Mouse (Mus musculus) C2C12 (cell line): Measurements from ENCODE around the gene Fbxl20. TPM values are rescaled to one million over a fixed set of nuclear protein-coding genes. Genes with fewer than 3 reads are reported as not detected.
A peak's percentile ranks its signal among the peaks of the same experiment; 100 is the strongest.

Experiments used
- H3K27me3 ChIP-seq: one replicate; pipeline ENCODE4 v1.6.1; 2011; ENCODE audit not compliant: control insufficient read depth, insufficient read depth, insufficient read length
- H3K36me3 ChIP-seq: one replicate; pipeline ENCODE4 v1.6.1; 2011; ENCODE audit not compliant: control insufficient read depth, insufficient read depth
- H3K4me3 ChIP-seq: one replicate; pipeline ENCODE4 v1.5.1; 2011; ENCODE audit warnings: mild to moderate bottlenecking, control low read depth; ENCODE audit not compliant: poor library complexity, insufficient read depth, severe bottlenecking
- H3K79me2 ChIP-seq: one replicate; pipeline ENCODE4 v1.6.1; 2011; ENCODE audit not compliant: control insufficient read depth, insufficient read depth
- H3K79me3 ChIP-seq: one replicate; pipeline ENCODE4 v1.6.1; 2011; ENCODE audit warnings: low read depth, control low read depth
- H3ac ChIP-seq: one replicate; pipeline ENCODE3; 2011; ENCODE audit warnings: low read depth; ENCODE audit not compliant: control insufficient read depth, insufficient read length
- CEBPB ChIP-seq: IDR thresholded peaks from one replicate; pipeline ENCODE4 v1.6.1; 2011; ENCODE audit warnings: low read depth, mild to moderate bottlenecking, control low read depth, moderate library complexity
- CTCF ChIP-seq: IDR thresholded peaks from one replicate; pipeline ENCODE4 v1.5.1; 2011; ENCODE audit not compliant: control insufficient read depth, insufficient read depth, insufficient read length
- FOSL1 ChIP-seq: IDR thresholded peaks from one replicate; pipeline ENCODE4 v1.8.0; 2011; ENCODE audit warnings: mild to moderate bottlenecking, low read length; ENCODE audit not compliant: poor library complexity, insufficient read depth, severe bottlenecking
- MAX ChIP-seq: IDR thresholded peaks from one replicate; pipeline ENCODE4 v1.6.1; 2011; ENCODE audit warnings: mild to moderate bottlenecking, control low read depth
- MYOD1 ChIP-seq: IDR thresholded peaks from one replicate; pipeline ENCODE4 v1.6.1; 2011; ENCODE audit warnings: low read depth; ENCODE audit not compliant: control insufficient read depth, insufficient read length
- MYOG ChIP-seq: IDR thresholded peaks from one replicate; pipeline ENCODE4 v1.6.1; 2011; ENCODE audit not compliant: control insufficient read depth, insufficient read length; ENCODE audit errors: extremely low read depth
- USF1 ChIP-seq: IDR thresholded peaks from one replicate; pipeline ENCODE4 v1.6.1; 2011; ENCODE audit warnings: low read depth, mild to moderate bottlenecking, control low read depth, moderate library complexity
- polyA plus RNA-seq: library from polyadenylated mRNA; unstranded; fragments of >200 nt; fragmentation: generic; extraction: Trizol; gene quantifications from one replicate; pipeline ENCODE4 v1.2.1, GENCODE M21; 2012; ENCODE audit warnings: missing spikeins

Gene Fbxl20
- polyA plus RNA-seq, 1 experiment: 2.0 TPM

DNA sequence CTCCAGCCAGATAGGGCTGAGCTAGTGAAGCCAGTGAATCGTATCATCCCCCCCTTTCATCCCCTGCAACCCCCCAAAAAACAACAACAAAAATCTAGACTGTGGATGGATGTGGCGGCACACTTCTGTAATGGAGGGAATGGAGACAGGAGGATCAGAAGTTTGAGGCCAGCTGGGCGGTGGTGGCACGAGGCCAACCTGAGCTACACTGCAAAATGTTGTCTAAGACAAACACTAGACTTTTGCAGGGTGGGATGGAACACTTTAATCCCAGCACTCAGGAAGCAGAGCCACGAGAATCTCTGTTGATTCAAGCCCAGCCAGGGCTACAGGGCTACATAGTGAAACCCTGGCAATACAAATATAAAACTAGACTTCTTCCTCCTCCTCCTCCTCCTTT, 106.1 kb downstream of the Fbxl20 start:
- Histone ChIP-seq H3K79me2 (peaks cover 74% of the 10 kb centered on the region), H3K4me3 (no peak overlapping the region), H3ac (no peak overlapping the region), H3K36me3 (peaks cover 67% of the 10 kb centered on the region), H3K79me3 (peaks cover 48% of the 10 kb centered on the region), H3K27me3 (no peaks in the 10 kb centered on the region)
- no peak for TF ChIP-seq CTCF

- H3K79me3 ChIP-seq: peaks cover 34% of the 10 kb centered on the region
- H3K4me3 ChIP-seq: no peak overlapping the region
- TF ChIP-seq FOSL1 (no peak), MAX (no peak), MYOG (no peak), USF1 (no peak), CEBPB (no peak), CTCF (no peak), MYOD1 (no peak)
- peaks cover 60% of the 10 kb centered on the region for H3K79me2 ChIP-seq
- H3K36me3 ChIP-seq: peaks cover 68% of the 10 kb centered on the region
- no peaks in the 10 kb centered on the region for H3K27me3 ChIP-seq
- H3ac ChIP-seq: peak overlapping the region; percentile 9
Observed at GRCm38 (mm10) chr11:98042741-98043140, 107.5 kb downstream of the Fbxl20 start.

DNA sequence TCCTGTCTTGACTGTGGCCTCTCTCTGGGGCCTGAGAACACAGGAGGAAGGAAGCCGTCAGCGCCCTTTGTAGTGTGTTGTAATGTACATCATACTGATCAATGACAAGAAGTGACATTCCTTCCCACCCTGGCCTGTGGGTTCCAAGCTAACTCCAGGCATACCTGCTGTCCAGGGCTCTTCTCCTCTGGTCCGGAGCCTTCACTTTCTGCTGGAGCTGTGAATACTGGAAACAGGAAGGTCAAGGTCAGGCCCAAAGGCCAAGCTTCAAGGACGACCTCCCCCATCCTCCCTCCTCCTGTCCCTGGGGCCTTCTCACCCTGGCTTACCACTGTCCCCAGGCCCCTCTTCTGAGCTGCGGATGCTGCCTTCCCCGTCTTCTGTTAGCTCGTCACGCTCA, 109.2 kb downstream of the Fbxl20 start:
- no peak for TF ChIP-seq MYOG
- no peak for TF ChIP-seq USF1
- no peak for TF ChIP-seq CEBPB
- TF ChIP-seq MAX: no peak
- no peak for TF ChIP-seq FOSL1
- Histone ChIP-seq H3K79me2 (peaks cover 43% of the 10 kb centered on the region), H3ac (no peak overlapping the region), H3K27me3 (no peaks in the 10 kb centered on the region), H3K36me3 (peaks cover 70% of the 10 kb centered on the region), H3K79me3 (peaks cover 19% of the 10 kb centered on the region), H3K4me3 (no peak overlapping the region)

- H3K79me3 ChIP-seq: no peaks in the 10 kb centered on the region
- H3K27me3 ChIP-seq: no peaks in the 10 kb centered on the region
- H3K4me3 ChIP-seq: no peak overlapping the region
- TF ChIP-seq MYOD1 (no peak), CTCF (no peak)
- peaks cover 68% of the 10 kb centered on the region for H3K36me3 ChIP-seq
- H3K79me2 ChIP-seq: peaks cover 12% of the 10 kb centered on the region
- H3ac ChIP-seq: no peak overlapping the region
Observed at GRCm38 (mm10) chr11:98037871-98038270, 112.3 kb downstream of the Fbxl20 start.

DNA sequence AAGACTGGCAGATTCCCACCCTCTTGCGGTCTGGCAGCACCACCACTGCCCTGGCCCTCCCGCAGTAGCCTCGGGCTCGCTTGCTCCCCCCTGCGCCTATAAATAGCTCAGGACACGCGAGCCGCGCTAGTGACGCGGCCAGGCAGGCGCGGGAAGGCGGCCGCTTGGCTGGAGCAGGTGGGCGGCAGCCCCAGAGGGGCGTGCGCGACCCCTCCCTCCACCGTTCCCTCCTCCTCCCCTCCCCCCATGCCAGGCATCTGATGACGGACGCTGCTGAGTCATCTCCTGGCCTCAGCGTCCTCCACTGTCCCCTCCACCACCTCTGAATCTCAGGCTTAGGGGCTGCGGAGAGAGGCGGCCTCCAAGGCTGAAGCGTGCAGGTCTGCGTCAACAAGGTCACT, 114.2 kb downstream of the Fbxl20 start:
- H3K36me3 ChIP-seq: peaks cover 54% of the 10 kb centered on the region
- H3K79me2 ChIP-seq: no peaks in the 10 kb centered on the region
- H3ac ChIP-seq: peak overlapping the region; percentile 27
- H3K4me3 ChIP-seq: no peak overlapping the region
- no peaks in the 10 kb centered on the region for H3K27me3 ChIP-seq
- no peaks in the 10 kb centered on the region for H3K79me3 ChIP-seq
- no peak for TF ChIP-seq MYOG
- TF ChIP-seq CEBPB: no peak
- TF ChIP-seq FOSL1: peak; percentile 36
- peak; percentile 52 for TF ChIP-seq MYOD1
- no peak for TF ChIP-seq USF1
- TF ChIP-seq MAX: peak; percentile 55
- TF ChIP-seq CTCF: no peak

DNA sequence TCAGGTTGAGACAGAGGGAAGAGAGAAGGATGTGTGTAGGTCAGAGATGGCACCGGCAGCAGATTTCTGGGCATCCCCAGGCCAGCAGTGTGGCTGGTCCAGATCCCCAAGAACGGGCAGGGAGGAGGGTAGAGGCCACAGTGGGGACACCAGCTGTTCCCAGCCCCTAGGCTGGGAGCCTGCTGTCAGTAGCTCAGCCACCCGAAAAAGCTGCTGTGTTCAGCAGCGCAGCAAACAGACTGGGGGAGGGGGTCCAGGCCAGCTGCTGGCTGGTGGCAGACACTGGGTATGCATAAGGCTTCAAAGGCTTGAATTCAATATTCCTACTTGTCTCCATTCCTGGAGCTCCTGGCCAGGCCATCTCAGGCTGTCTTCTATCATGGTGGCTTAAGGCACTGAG, 115.4 kb downstream of the Fbxl20 start:
- H3K79me3 ChIP-seq: no peaks in the 10 kb centered on the region
- TF ChIP-seq MAX (no peak), FOSL1 (no peak), USF1 (no peak), CTCF (no peak), CEBPB (no peak), MYOD1 (no peak), MYOG (no peak)
- no peaks in the 10 kb centered on the region for H3K27me3 ChIP-seq
- H3ac ChIP-seq: no peak overlapping the region
- peaks cover 56% of the 10 kb centered on the region for H3K36me3 ChIP-seq
- H3K4me3 ChIP-seq: no peak overlapping the region
- H3K79me2 ChIP-seq: peaks cover 1% of the 10 kb centered on the region

DNA sequence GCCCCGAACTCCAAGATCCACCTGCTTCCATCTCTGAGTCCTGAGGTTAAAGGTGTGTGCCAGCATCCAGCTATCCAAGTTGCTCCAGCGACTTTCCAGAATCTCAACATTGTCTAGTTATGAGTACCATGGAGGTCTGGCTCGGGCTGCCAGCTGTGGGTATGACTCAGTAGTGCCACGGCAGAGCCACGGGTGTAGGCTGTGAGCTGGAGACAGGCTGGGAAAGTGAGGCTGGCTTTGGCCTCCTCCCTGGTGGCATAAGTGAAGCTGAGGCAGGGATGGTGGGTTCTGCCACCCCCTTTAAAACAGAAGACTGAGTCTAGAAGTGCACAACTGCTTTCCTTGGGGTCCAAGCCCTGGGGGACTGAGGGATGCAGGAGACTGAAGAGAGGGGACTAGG, 116.1 kb downstream of the Fbxl20 start:
- no peaks in the 10 kb centered on the region for H3K27me3 ChIP-seq
- H3K4me3 ChIP-seq: no peak overlapping the region
- H3K79me3 ChIP-seq: peaks cover 4% of the 10 kb centered on the region
- H3ac ChIP-seq: peak overlapping the region; percentile 13
- H3K36me3 ChIP-seq: peaks cover 56% of the 10 kb centered on the region
- TF ChIP-seq MYOD1 (peak; percentile 18), USF1 (no peak)
- H3K79me2 ChIP-seq: peaks cover 9% of the 10 kb centered on the region

Other genes starting within 250 kb of the Fbxl20 start
- 0.25 TPM for gene Plxdc1, start 164.0 kb downstream of the Fbxl20 start, polyA plus RNA-seq
- gene Arl5c, start 154.2 kb downstream of the Fbxl20 start, polyA plus RNA-seq: 0.54 TPM
- gene Cacnb1, start 127.4 kb downstream of the Fbxl20 start, polyA plus RNA-seq: 6.1 TPM
- gene Rpl19, start 123.7 kb downstream of the Fbxl20 start, polyA plus RNA-seq: 3,682 TPM
- 34.6 TPM for gene Stac2, start 96.9 kb downstream of the Fbxl20 start, polyA plus RNA-seq
- gene Med1, start 42.9 kb upstream of the Fbxl20 start, polyA plus RNA-seq: 18.0 TPM
- gene Cdk12, start 52.7 kb upstream of the Fbxl20 start, polyA plus RNA-seq: 8.7 TPM
- gene Neurod2, start 179.2 kb upstream of the Fbxl20 start, polyA plus RNA-seq: not detected
- 0.28 TPM for gene Ppp1r1b, start 198.0 kb upstream of the Fbxl20 start, polyA plus RNA-seq
- 28.3 TPM for gene Stard3, start 208.0 kb upstream of the Fbxl20 start, polyA plus RNA-seq
- gene Tcap, start 233.4 kb upstream of the Fbxl20 start, polyA plus RNA-seq: 0.13 TPM
- gene Pnmt, start 236.0 kb upstream of the Fbxl20 start, polyA plus RNA-seq: 0.04 TPM